Mouse (Mus musculus): ENCODE data around the gene Padi4. TPM values are rescaled to one million over a fixed set of nuclear protein-coding genes. Genes with fewer than 3 reads are reported as not detected.

Padi4 gene
- total RNA-seq, 2 experiments from 2014 or later, result not detected

GRCm38 (mm10) chr4:140788983-140789382 lies 14.9 kb upstream of the Padi4 start:
- DNase-seq (ENCODE audit: extremely low spot score in 1 of 2, low spot score in 1 of 2), result peak; percentile 23 to 72

GRCm38 (mm10) chr4:140788264-140788663 lies 14.2 kb upstream of the Padi4 start:
- no peak for DNase-seq (ENCODE audit: extremely low spot score in 1 of 2, low spot score in 1 of 2)

- no peak for DNase-seq (ENCODE audit: extremely low spot score in 1 of 2, low spot score in 1 of 2)
Observed at GRCm38 (mm10) chr4:140787414-140787813, 13.4 kb upstream of the Padi4 start.

- DNase-seq (ENCODE audit: extremely low spot score in 1 of 2, low spot score in 1 of 2), result no peak
Observed at GRCm38 (mm10) chr4:140785217-140785616, 11.2 kb upstream of the Padi4 start.

GRCm38 (mm10) chr4:140784292-140784945 lies 10.4 kb upstream of the Padi4 start:
- no peak for DNase-seq (ENCODE audit: extremely low spot score in 1 of 2, low spot score in 1 of 2)

- no peak for DNase-seq (ENCODE audit: extremely low spot score in 1 of 2, low spot score in 1 of 2)
Observed at GRCm38 (mm10) chr4:140782821-140783220, 8.8 kb upstream of the Padi4 start.

GRCm38 (mm10) chr4:140780507-140780906 lies 6.5 kb upstream of the Padi4 start:
- DNase-seq (ENCODE audit: extremely low spot score in 1 of 2, low spot score in 1 of 2), result no peak

DNA sequence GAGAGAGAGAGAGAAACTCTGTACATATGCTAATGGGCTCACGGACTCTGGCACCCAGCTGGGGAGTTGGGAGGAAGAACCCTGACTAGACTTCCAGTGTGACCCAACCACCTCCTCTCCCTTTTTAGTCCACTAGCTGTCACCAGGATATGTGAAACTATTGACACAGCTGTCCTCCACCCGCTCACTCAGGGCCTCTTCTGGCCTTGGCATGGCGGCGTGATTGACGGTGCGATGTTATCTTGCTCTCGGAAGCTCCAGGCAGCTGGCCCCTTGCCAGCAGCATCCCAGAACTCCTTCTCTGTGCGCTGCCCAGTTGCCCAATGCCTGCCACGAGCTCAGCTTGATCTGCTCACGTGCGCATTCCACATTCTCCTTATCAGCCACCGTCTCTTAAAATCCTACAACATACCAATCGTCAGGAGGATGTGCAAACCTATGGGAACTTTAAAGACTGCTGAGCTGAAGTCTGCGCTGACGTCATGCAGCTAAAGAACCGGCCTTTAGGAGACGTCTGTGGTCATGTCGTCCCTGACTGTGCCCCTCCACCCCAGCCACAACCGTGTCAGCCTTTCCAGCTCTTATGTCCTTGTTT lies 5.9 kb upstream of the Padi4 start:
- DNase-seq (ENCODE audit: extremely low spot score in 1 of 2, low spot score in 1 of 2), result no peak

- DNase-seq (ENCODE audit: extremely low spot score in 1 of 2, low spot score in 1 of 2), result no peak
Observed at GRCm38 (mm10) chr4:140776623-140777022, 2.6 kb upstream of the Padi4 start.

DNA sequence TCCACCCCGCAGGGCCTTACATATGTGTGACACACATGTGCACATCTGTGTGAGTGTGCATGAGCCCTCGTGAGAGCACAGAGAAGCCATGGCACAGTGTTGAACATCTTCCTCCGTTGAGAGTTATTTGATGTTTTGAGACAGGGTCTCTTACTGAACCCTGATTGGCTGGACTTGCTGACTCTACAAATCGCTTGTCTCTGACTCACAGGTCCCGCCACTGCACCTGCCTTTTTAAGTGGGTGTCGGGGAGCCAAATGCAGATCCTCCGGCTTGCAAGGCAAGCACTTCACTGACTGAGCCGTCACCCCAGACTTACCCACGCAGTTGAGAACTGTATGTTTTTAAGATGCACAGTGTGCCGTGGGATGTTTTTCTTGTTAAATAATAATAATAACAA lies 1.8 kb upstream of the Padi4 start:
- no peak for DNase-seq (ENCODE audit: extremely low spot score in 1 of 2, low spot score in 1 of 2)

- DNase-seq (ENCODE audit: extremely low spot score in 1 of 2, low spot score in 1 of 2), result no peak
Observed at GRCm38 (mm10) chr4:140774893-140775292, 857 bp upstream of the Padi4 start.

- no peak for DNase-seq (ENCODE audit: extremely low spot score in 1 of 2, low spot score in 1 of 2)
Observed at GRCm38 (mm10) chr4:140771091-140771490, 2.9 kb downstream of the Padi4 start.

DNA sequence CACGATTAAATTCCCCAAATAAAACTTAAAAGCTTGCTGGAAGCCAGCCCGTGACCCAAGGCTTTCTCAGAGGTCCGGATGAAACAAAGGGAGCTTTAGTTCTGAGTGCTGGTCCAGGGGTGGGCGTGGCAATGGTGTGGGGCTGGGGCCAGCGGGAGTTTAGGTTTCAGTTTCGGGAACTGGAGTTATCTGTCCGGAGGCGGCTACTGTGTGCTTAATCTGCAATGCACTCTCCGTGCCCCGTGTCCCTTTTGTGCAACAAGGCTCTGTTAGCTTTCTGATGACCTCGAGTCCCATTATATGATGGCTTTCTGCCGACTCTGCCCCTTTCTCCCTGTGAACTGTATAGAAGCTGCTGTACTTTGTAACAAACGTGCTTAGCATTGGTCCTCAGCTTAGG lies 3.6 kb downstream of the Padi4 start:
- DNase-seq (ENCODE audit: extremely low spot score in 1 of 2, low spot score in 1 of 2), result no peak

DNA sequence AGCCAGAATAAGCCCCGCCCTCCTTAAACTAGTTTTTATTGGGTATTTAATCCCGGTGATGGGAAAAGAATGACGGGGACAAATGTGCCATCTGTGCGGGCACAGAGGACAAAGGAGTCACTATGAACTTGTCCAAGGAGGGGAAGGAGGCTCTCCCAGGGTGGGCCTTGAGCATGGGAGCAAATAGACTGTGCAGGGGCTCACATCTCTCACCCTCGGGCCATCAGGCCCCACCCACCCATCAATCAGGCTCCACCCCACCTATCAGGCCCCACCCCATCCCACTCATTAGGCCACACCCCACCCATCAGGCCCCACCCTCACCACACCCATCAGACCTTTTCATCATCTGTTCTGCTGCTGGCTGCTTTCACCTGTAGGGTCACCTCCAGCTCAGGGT lies 5.1 kb downstream of the Padi4 start:
- DNase-seq (ENCODE audit: extremely low spot score in 1 of 2, low spot score in 1 of 2), result no peak

- DNase-seq (ENCODE audit: extremely low spot score in 1 of 2, low spot score in 1 of 2), result no peak
Observed at GRCm38 (mm10) chr4:140765936-140766335, 8.1 kb downstream of the Padi4 start.

DNA sequence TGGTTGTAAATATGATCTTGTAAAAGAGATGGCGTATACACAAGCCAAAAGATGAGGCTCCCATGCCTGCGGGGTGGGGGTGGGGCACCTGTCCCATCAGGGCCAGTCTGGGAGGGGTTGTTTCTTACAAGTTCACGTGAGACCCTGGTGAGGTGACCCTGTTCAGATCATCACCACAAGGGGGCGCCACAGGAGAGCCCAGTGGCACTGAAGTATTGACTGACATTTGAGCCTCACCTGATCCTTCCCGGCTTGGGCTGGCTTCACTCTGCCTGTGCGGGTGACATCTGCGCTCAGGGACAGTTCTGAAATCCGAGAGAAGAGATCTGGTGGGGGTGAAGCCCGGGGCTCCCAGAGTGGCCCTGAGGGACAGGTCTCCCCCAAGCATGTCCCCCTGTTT lies 10.9 kb downstream of the Padi4 start:
- DNase-seq (ENCODE audit: extremely low spot score in 1 of 2, low spot score in 1 of 2), result peak; percentile 17 to 55

- DNase-seq (ENCODE audit: extremely low spot score in 1 of 2, low spot score in 1 of 2), result no peak
Observed at GRCm38 (mm10) chr4:140761601-140762000, 12.4 kb downstream of the Padi4 start.

GRCm38 (mm10) chr4:140755811-140756210 lies 18.2 kb downstream of the Padi4 start:
- no peak for DNase-seq (ENCODE audit: extremely low spot score in 1 of 2, low spot score in 1 of 2)

DNA sequence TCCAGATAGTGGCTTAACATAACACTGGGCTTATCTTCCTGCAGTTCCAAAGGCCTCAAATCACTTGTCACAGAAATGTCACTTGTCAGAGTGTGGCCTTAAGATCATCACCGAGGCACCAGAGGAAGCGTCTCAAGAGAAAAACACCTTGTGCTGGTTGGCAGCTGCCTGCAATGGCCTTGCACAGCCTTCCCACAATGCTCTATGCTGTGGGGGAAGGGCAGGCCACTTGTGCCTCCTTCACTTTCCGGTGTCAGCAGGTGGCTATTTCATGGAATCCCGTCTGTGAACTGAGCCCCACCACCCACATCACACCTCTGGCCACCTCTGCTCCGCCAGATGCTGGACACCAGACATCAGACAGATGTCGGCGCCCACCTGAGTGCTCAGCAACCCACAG lies 20.7 kb downstream of the Padi4 start:
- DNase-seq (ENCODE audit: extremely low spot score in 1 of 2, low spot score in 1 of 2), result no peak

DNA sequence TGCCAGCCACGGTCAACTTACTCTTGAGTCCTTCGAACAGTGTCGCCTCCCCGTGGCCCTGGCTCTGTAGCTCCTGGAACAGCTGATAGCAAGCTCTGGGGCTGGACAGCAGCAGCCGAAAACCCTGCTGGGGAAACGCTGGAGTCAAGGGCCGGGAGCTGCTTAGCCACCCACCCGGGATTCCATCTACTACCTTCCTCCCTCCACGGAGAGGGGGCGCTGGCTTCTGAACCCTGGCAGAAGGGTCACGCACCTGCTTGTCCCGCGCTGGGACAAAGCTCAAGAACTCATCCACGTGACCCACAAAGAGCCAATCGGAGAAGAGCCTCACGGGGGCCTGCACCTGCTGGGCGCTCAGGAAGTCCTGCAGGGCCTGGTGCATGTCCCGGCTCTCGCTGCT lies 23.7 kb downstream of the Padi4 start:
- no peak for DNase-seq (ENCODE audit: extremely low spot score in 1 of 2, low spot score in 1 of 2)

DNA sequence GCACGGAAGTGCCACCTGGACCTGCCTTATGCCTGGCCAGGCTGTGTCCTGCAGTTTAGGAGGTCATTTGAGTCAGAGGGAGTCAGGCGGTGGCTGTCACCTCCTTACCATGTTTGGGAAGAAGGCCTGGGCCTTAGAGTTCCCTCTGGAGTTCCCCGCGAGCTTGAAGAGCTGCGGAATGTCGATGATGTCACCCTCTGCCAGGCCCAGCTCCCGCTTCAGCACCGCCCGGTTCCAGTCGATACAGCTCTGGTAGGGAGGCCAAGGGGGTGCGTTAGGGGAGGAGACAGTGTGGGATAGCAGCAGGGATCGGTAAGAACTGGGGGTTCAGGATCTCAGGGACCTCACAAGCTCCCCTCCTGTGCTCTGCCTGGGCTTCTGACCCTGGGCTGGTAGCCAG lies 26.1 kb downstream of the Padi4 start:
- DNase-seq (ENCODE audit: extremely low spot score in 1 of 2, low spot score in 1 of 2), result no peak

DNA sequence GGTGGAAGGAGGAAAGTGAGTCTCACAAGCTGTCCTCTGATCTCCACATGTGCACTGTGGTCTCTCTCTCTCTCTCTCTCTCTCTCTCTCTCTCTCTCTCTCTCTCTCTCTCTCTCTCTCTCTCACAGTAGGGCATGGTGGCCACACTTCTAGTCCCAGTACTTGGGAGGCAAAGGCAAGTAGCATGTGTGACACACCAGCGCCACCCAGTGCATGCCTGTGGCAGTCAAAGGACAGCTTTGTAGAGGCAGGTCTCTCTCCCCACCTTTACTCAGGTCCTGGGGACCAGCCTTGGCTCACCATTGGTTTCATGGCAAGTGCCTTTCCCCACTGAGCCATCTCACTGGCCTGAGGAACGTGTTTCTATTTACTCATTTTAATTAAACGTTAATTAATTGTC lies 29.4 kb downstream of the Padi4 start:
- peak; percentile 32 to 69 for DNase-seq (ENCODE audit: extremely low spot score in 1 of 2, low spot score in 1 of 2)

Data from layer of hippocampus, postnatal 25 days (tissue).